Mouse (Mus musculus) liver, embryonic 15.5 days (tissue): ENCODE data around the gene 1110032F04Rik. TPM values are rescaled to one million over a fixed set of nuclear protein-coding genes. Genes with fewer than 3 reads are reported as not detected.

Source experiments
- polyA plus RNA-seq: library from polyadenylated mRNA; unstranded; fragments of >200 nt; fragmentation: Nextera tagmentation; extraction: Ambion mirVana; gene quantifications from 2 replicates; pipeline ENCODE4 v1.2.1, GENCODE M21; 2015

The 1110032F04Rik gene
- polyA plus RNA-seq, 1 experiment from 2014 or later: 0.51 TPM

Other genes with a start within 250 kb of the 1110032F04Rik start
- gene Il12a, start 178.9 kb upstream of the 1110032F04Rik start, polyA plus RNA-seq: 1.6 and 2.3 TPM in 2 replicates
- gene Ift80, start 135.0 kb downstream of the 1110032F04Rik start, polyA plus RNA-seq: 5.6 and 6.0 TPM in 2 replicates
- 131 and 146 TPM in 2 replicates for gene Smc4, start 135.2 kb downstream of the 1110032F04Rik start, polyA plus RNA-seq
- gene Trim59, start 175.2 kb downstream of the 1110032F04Rik start, polyA plus RNA-seq: 143 and 145 TPM in 2 replicates